Mouse (Mus musculus): ENCODE measurements around the gene Birc7. TPM values are rescaled to one million over a fixed set of nuclear protein-coding genes. Genes with fewer than 3 reads are reported as not detected.
A peak's percentile ranks its signal among the peaks of the same experiment; 100 is the strongest.

Gene Birc7
- polyA plus RNA-seq, 1 experiment from 2014 or later = 0.14 TPM

DNA sequence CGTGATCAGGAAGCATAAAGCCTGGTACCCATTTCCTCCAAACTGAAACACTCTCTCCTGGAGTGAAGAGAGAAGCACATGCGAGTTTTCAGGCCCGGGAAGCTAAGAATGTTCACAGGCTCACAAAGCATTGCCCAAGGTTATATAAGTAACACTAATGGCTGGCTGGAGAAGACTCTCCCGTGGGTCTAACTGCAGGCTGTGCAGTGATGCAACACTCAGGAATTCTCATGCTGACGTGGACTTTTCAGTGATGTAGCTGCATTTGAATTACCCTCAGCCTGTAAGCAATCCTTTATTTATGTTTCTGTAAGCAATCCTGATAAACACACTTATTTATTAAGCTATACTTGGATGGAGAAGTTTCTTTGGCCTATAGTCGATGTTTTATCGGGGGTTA, 30.8 kb downstream of the Birc7 start:
- ATAC-seq (replicated peaks) = no peak
- no peak overlapping the region for H3K27ac ChIP-seq (replicated peaks)
- no peaks in the 10 kb centered on the region for H3K9me3 ChIP-seq
- H3K27me3 ChIP-seq = no peaks in the 10 kb centered on the region
- no peak overlapping the region for H3K4me3 ChIP-seq
- H3K4me1 ChIP-seq = peaks cover 4% of the 10 kb centered on the region; the same call in 1 of the 2 replicates
- no peak overlapping the region for H3K4me2 ChIP-seq (replicated peaks)
- no peaks in the 10 kb centered on the region for H3K36me3 ChIP-seq
- no peak overlapping the region for H3K9ac ChIP-seq (replicated peaks)
- WGBS = 80% methylated on average over 7 of the region's 7 CpGs

DNA sequence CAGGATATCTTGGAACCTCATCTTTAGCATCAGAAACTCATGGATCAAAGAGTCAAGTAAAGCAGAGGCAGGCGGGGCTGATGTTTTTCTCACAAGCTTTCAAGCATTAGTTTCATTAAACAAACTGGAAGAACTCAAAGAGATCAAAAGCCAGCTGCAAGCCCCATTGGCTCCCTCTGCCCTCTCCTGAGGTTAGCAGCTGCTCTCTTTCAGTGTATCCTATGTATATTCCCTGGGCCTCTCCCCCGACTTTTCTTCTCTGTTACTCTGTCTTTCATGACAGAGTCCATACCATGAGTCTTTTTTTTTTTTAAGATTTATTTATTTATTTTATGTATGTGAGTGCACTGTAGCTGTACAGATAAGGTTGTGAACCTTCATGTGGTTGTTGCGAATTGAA, 31.4 kb downstream of the Birc7 start:
- H3K4me1 ChIP-seq = no peaks in the 10 kb centered on the region
- 75% methylated on average over 3 of the region's 3 CpGs for WGBS
- H3K27me3 ChIP-seq = no peaks in the 10 kb centered on the region
- H3K9ac ChIP-seq (replicated peaks) = no peak overlapping the region
- no peak overlapping the region for H3K27ac ChIP-seq (replicated peaks)
- no peak for ATAC-seq (replicated peaks)
- no peaks in the 10 kb centered on the region for H3K36me3 ChIP-seq
- H3K4me3 ChIP-seq = no peak overlapping the region
- no peak overlapping the region for H3K4me2 ChIP-seq (replicated peaks)
- no peaks in the 10 kb centered on the region for H3K9me3 ChIP-seq

DNA sequence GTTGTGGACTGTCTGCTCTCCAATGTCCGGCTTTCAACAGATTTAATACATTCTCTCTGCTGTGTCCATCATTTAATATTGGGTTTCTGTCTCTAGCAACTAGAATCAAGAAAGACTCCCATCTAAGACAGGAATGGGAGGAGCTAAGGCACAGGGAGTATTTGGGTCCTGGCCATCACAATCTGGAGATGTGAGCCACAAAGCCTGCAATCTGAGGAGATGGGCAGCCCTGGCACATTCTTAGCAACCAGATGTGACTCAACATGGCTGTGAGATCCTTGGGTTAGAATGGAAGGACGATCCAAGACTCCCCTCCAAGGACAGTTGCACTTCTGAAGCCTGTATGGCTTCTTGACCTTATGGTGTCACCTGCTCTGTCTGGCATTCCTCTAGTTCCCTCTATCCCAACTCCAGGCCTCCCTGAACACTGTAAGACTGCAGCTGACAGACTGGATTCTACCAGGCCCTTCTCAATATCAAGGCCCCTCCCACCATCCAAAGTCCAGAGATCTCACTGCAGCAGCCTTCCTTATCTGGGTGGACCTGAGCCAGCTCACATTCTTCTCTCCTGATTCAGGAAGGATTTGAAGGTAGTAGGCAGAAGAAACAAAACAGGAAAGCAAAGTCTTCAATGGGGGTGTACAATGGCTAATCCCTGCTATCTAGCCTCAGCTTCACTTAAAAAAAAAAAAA, 33.9 kb downstream of the Birc7 start:
- peaks cover 11% of the 10 kb centered on the region for H3K4me1 ChIP-seq
- H3K36me3 ChIP-seq = no peaks in the 10 kb centered on the region
- WGBS = 75% methylated on average over 2 of the region's 2 CpGs
- H3K4me2 ChIP-seq (replicated peaks) = no peak overlapping the region
- H3K27me3 ChIP-seq = no peaks in the 10 kb centered on the region
- H3K27ac ChIP-seq (replicated peaks) = no peak overlapping the region
- no peak for ATAC-seq (replicated peaks)
- H3K9me3 ChIP-seq = no peaks in the 10 kb centered on the region
- H3K4me3 ChIP-seq = no peak overlapping the region
- no peak overlapping the region for H3K9ac ChIP-seq (replicated peaks)

DNA sequence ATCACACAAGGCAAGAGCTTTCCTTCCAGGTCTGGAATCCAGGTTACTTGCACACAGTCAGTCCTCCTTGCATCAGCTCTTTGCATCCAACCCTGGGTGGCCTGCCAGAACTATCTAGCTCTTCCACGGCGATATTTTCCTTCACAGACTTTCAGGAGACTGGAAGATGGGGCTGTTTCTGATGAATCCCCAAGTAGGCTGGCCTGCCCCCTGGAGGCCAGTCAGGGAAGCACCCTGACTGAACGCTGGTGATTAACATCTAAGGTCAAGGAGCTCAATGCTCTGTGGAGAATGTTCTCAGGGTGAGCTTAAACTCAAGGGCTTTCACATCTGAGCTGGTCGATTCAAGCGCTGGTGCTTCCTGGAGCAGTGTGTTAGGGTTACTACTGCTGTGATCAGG, 35.1 kb downstream of the Birc7 start:
- ATAC-seq (replicated peaks) = 0 out of 2 replicates have a peak, but pooled peaks have one; percentile 15
- H3K9me3 ChIP-seq = no peaks in the 10 kb centered on the region
- no peaks in the 10 kb centered on the region for H3K36me3 ChIP-seq
- H3K27ac ChIP-seq (replicated peaks) = no peak overlapping the region
- no peak overlapping the region for H3K4me3 ChIP-seq
- H3K27me3 ChIP-seq = no peaks in the 10 kb centered on the region
- no peak overlapping the region for H3K4me2 ChIP-seq (replicated peaks)
- H3K9ac ChIP-seq (replicated peaks) = no peak overlapping the region
- 4% methylated on average over 5 of the region's 5 CpGs for WGBS
- peaks cover 22% of the 10 kb centered on the region for H3K4me1 ChIP-seq

DNA sequence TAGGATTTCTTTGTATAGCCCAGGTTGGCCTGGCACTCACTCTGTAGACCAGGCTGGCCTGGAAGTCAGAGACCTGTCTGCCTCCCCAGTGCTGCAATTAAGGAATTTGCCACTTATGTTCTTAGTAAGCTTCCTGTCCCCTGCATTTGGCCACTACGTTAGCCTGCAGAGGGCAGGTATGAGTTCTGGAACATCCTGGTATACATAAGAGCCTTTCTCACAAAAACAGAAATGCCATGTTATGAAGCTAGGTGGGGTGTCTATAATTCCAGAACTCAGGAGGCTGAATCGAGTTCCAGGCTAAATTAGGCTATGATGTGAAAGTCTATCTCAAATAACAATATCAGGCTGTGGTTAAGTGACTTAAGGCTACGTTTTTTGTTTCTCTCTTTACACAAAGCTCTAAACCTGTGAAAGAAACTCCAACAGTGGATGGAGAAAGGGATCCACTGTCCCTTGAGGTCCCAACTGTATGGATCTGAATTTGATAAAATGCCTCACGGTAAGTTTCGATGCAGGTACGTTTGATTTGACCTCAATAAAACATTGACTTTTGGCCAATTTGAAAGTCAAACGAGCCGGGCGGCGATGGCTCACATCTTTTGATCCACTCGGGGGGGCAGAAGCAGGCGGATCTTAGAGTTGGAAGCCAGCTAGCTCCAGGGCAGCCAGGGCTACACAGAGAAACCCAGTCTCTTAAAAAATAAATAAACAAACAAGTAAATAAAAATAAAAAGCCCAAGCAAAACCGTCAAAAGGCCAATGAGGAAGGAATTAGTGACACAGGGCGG, 37.5 kb downstream of the Birc7 start:
- Histone ChIP-seq H3K36me3 (peaks cover 14% of the 10 kb centered on the region; the same call in 1 of the 2 replicates), H3K27ac (replicated peaks) (peak overlapping the region; percentile 88), H3K9ac (replicated peaks) (peak overlapping the region; percentile 92), H3K4me3 (peak overlapping the region; percentile 74), H3K4me2 (replicated peaks) (peak overlapping the region; percentile 77), H3K9me3 (no peaks in the 10 kb centered on the region), H3K27me3 (no peaks in the 10 kb centered on the region), H3K4me1 (peaks cover 25% of the 10 kb centered on the region)
- WGBS = 13% methylated on average over 14 of the region's 14 CpGs
- ATAC-seq (replicated peaks) = no peak

DNA sequence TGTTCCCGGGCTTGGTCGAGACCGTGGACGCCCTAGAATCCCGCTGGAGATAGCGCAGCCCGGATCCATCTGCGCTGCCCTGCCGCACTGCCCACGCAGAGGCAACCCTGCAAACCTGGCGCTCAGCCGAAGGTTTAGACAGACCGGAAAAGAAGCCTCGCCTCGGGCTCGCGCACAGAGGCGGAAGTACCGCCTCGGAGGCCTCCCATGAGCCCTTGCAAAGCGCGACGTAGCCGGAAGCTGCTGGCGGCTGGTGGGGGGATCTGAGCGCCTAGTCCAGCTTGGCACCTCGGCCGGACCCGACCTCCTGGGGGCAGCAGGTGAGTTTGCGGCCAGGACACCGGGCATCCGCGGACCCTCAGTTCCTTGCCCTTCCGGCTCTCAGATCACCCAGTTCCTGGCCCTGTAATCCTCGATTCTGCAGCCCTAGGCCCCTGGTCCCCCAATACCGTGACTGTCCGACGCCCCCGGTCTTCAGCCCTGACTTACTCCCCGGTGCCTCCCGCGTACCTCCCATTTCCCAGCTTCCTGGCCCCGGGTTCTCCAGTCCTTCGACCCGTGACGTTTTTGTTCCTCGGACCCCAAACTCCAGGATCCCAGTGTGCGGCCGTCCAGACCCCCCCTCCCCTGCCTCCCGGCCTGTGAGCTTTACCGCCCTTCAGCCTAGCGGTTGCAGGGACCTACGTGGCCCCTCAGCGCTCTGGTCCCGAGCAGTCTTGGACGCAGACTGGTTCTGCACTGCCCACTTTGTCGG, 38.4 kb downstream of the Birc7 start, which contains the start of gene Arfgap1:
Gene Arfgap1 (plus strand): TSS at position 216 of the 754 bp plus-strand sequence.
- peak; percentile 92 for ATAC-seq (replicated peaks)
- Histone ChIP-seq H3K27ac (replicated peaks) (peak within 1 kb of the TSS; percentile 88), H3K4me3 (peak within 1 kb of the TSS; percentile 74), H3K36me3 (peaks cover 22% of the 10 kb centered on the region), H3K4me2 (replicated peaks) (peak within 1 kb of the TSS; percentile 77), H3K9ac (replicated peaks) (peak within 1 kb of the TSS; percentile 92), H3K9me3 (no peaks in the 10 kb centered on the region), H3K4me1 (peaks cover 25% of the 10 kb centered on the region), H3K27me3 (no peaks in the 10 kb centered on the region)
- WGBS = under 1% methylated on average over 57 of the region's 57 CpGs

DNA sequence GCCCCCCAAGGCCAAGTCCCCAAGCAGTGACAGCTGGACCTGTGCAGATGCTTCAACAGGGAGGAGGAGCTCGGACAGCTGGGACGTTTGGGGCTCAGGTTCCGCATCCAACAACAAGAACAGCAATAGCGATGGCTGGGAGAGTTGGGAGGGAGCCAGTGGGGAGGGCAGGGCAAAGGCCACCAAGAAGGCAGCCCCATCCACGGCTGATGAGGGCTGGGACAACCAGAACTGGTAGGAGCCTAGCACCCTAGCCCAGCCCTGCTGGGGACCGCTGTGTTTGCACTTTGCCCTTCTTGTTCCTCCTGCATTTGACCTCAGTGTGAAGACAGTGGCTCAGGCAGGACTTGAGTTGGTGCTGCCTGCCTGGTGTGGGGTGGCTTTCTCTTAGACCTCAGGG, 52.3 kb downstream of the Birc7 start:
- 82% methylated on average over 6 of the region's 6 CpGs for WGBS
- Histone ChIP-seq H3K9ac (replicated peaks) (no peak overlapping the region), H3K36me3 (peaks cover 69% of the 10 kb centered on the region), H3K27me3 (no peaks in the 10 kb centered on the region), H3K4me3 (no peak overlapping the region), H3K9me3 (no peaks in the 10 kb centered on the region), H3K4me1 (no peaks in the 10 kb centered on the region), H3K4me2 (replicated peaks) (no peak overlapping the region), H3K27ac (replicated peaks) (no peak overlapping the region)
- no peak for ATAC-seq (replicated peaks)

Small RNA genes within 50 kb of the gene (microRNA-seq; reads per million reads assigned to microRNA genes)
- gene Mir124a-3 = 3.5 reads per million, percentile 10 among the genes with 10 or more reads in this experiment

Other genes with a start within 250 kb of the Birc7 start
- 29.6 and 30.8 TPM in 2 replicates for gene Dido1, start 219.0 kb upstream of the Birc7 start, polyA plus RNA-seq (2015; fragmentation: Nextera tagmentation; extraction: Ambion mirVana)
- gene Gid8, start 218.9 kb upstream of the Birc7 start, polyA plus RNA-seq (2015; fragmentation: Nextera tagmentation; extraction: Ambion mirVana) = 58.0 and 58.7 TPM in 2 replicates
- gene Slc17a9, start 203.8 kb upstream of the Birc7 start, polyA plus RNA-seq (2015; fragmentation: Nextera tagmentation; extraction: Ambion mirVana) = 0.13 and 0.29 TPM in 2 replicates
- gene Bhlhe23, start 152.1 kb upstream of the Birc7 start, polyA plus RNA-seq (2015; fragmentation: Nextera tagmentation; extraction: Ambion mirVana) = 0.51 and 1.1 TPM in 2 replicates
- 50.2 and 52.8 TPM in 2 replicates for gene Ythdf1, start 8.1 kb upstream of the Birc7 start, polyA plus RNA-seq (2015; fragmentation: Nextera tagmentation; extraction: Ambion mirVana)
- gene Nkain4, start 25.7 kb downstream of the Birc7 start, polyA plus RNA-seq (2015; fragmentation: Nextera tagmentation; extraction: Ambion mirVana) = 50.8 and 64.3 TPM in 2 replicates
- 103 and 106 TPM in 2 replicates for gene Arfgap1, start 38.2 kb downstream of the Birc7 start, polyA plus RNA-seq (2015; fragmentation: Nextera tagmentation; extraction: Ambion mirVana)
- gene Col20a1, start 57.5 kb downstream of the Birc7 start, polyA plus RNA-seq (2015; fragmentation: Nextera tagmentation; extraction: Ambion mirVana) = 0.08 and 0.29 TPM in 2 replicates
- gene Chrna4, start 114.5 kb downstream of the Birc7 start, polyA plus RNA-seq (2015; fragmentation: Nextera tagmentation; extraction: Ambion mirVana) = 8.9 and 10.0 TPM in 2 replicates
- 45.2 and 46.7 TPM in 2 replicates for gene Kcnq2, start 206.3 kb downstream of the Birc7 start, polyA plus RNA-seq (2015; fragmentation: Nextera tagmentation; extraction: Ambion mirVana)
- gene Eef1a2, start 228.0 kb downstream of the Birc7 start, polyA plus RNA-seq (2015; fragmentation: Nextera tagmentation; extraction: Ambion mirVana) = 5.8 and 6.3 TPM in 2 replicates

Measured in forebrain, embryonic 15.5 days (tissue).